Mouse (Mus musculus) R1 (cell line): ENCODE measurements around the gene Pou1f1.

Experiments
- DNase-seq: peaks from one replicate; pipeline ENCODE4 v3.0.0-alpha.2; 2018; ENCODE audit warnings: low read depth, low spot score

The Pou1f1 gene

DNA sequence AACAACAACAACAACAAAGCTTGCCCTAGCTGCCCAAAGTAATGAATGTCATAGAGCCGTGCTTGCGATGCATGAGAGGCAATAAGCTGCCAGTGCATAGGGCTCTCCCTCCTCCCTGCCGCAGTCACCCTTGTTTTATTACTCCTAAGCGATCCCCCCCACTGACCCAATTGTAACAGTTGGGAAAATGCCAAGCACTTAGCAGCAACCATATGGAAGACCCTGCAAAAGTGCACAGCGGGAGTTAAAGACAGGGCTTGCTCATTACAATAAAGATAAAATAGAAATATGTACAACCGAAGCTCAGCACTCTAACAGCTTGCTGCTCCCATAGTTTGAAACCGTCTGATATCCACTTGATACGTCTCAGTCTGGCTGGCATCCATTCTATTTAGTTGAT, 44.0 kb downstream of the Pou1f1 start:
- DNase-seq: no peak

- DNase-seq: no peak
Measured at GRCm38 (mm10) chr16:65564951-65565350, 44.6 kb downstream of the Pou1f1 start.

- no peak for DNase-seq
Measured at GRCm38 (mm10) chr16:65568853-65569252, 48.5 kb downstream of the Pou1f1 start.

DNA sequence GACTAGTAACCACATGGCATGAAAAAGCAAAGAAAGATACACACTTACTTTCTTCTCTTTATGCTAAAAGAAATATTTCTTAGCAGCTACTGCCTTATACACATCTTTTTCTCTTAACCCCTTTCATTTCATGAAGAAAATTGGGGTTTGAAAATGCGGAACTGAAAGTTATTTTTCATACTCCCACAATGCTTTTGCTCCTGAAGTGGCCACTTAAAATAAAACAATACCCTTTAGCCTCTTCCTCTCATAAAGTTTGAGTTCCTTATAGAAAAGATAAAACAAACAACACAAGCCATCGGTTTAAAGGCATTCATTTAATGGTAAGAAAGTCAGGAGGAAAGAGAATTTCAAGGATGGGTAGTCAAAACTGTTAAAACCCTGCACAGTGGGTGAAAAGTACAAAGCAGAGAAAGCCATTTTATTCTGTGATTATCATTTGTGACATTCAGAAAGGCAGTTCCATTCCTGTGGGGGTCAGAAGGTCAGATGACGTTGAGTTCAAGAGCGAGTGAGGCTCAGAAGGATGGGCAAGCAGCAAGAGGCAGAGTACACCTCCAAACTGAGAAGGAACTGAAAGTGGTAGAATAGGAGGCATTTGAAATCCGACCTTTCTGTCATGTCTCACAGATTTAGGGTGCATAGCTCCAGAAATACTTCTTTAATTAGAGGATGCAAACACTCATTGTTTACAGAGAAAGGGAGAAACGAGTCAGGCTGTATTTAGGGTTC, 57.2 kb downstream of the Pou1f1 start:
- DNase-seq: no peak
